Mouse (Mus musculus): ENCODE results near the gene Kifc3.

DNA sequence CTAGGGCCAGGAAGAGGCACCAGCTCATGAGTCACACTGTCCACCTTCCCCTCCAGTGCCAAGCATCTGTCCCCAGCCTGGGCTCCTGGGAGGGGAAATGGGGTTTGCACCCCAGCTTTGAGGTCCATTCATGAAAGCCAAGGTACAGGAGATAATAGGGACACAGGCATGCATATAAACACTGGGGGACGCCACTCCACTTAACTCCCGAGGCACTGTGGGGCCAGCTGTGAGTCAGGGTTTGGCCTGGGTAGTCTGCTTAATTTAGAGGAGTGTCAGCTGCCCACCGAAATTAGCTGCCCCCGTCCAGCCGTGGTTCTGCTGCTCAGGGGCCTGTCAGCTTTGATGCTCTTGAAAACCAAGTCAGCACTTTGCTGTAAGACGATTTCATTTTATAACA is 39.8 kb downstream of the Kifc3 start:
- TF ChIP-seq CTCF (conservative IDR thresholded peaks at IDR 0.05; ENCODE audit: low read length) (no peak), NANOG (IDR thresholded peaks at IDR 0.05; ENCODE audit: borderline replicate concordance, low read length) (no peak)
